Mouse (Mus musculus) stomach, postnatal 0 days (tissue): ENCODE data around the gene Cyp4f15.

Source experiments
- CTCF ChIP-seq: IDR thresholded peaks from 2 replicates; pipeline ENCODE4 v1.5.1; 2016; ENCODE audit warnings: antibody characterized with exemption, low read depth, mild to moderate bottlenecking, moderate library complexity
- EP300 ChIP-seq: optimal IDR thresholded peaks from 2 replicates; pipeline ENCODE3; 2016; ENCODE audit warnings: antibody characterized with exemption

DNA sequence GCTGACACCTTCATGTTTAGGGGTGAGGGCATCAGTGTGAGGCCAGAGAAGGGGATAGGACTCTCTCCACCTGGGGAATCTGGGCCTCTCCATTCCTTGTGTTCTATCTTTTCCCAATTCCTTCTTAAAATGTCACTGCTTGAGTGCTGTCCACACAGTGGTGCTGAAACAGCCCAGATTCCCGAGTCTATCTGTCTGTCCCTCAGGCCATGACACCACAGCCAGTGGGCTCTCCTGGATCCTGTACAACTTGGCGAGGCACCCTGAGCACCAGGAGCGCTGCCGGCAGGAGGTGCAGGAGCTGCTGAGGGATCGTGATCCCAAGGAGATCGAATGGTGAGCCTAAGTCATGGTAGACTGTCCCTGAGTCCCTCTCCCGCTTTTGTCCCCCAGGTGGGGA is 11.5 kb upstream of the Cyp4f15 start:
- TF ChIP-seq CTCF, result no peak
- no peak for TF ChIP-seq EP300
